Mouse (Mus musculus) embryonic facial prominence, embryonic 13.5 days (tissue): ENCODE results near the gene Ankrd55. TPM values are rescaled to one million over a fixed set of nuclear protein-coding genes. Genes with fewer than 3 reads are reported as not detected.

Experiments used
- ATAC-seq: fragments of 200-750 bp; cut with Nextera tagmentation; 2 replicates; pipeline ENCODE4 v1.8.0; 2017; ENCODE audit warnings: low read depth; ENCODE audit not compliant: insufficient number of reproducible peaks, insufficient read depth, low FRiP score, low TSS enrichment
- H3K27ac ChIP-seq: fragments of 300-500 bp; sonication (generic); 2 replicates; pipeline ENCODE4 v1.5.1; 2015; ENCODE audit warnings: moderate library complexity, mild to moderate bottlenecking, inconsistent platforms
- H3K27me3 ChIP-seq: fragments of 300-500 bp; sonication (generic); 2 replicates; pipeline ENCODE4 v1.6.1; 2015; ENCODE audit warnings: mild to moderate bottlenecking, inconsistent platforms
- H3K36me3 ChIP-seq: fragments of 300-500 bp; sonication (generic); 2 replicates; pipeline ENCODE4 v1.6.1; 2015; ENCODE audit warnings: mild to moderate bottlenecking, inconsistent platforms
- H3K4me1 ChIP-seq: fragments of 300-500 bp; sonication (generic); 2 replicates; pipeline ENCODE4 v1.6.1; 2015; ENCODE audit warnings: inconsistent platforms
- H3K4me2 ChIP-seq: fragments of 300-500 bp; sonication (generic); 2 replicates; pipeline ENCODE4 v1.6.1; 2015; ENCODE audit warnings: moderate library complexity, mild to moderate bottlenecking, inconsistent platforms
- H3K4me3 ChIP-seq: fragments of 300-500 bp; sonication (generic); 2 replicates; pipeline ENCODE4 v1.5.1; 2015; ENCODE audit warnings: mild to moderate bottlenecking, inconsistent platforms
- H3K9ac ChIP-seq: fragments of 300-500 bp; sonication (generic); 2 replicates; pipeline ENCODE4 v1.6.1; 2015; ENCODE audit warnings: mild to moderate bottlenecking, inconsistent platforms
- H3K9me3 ChIP-seq: fragments of 300-500 bp; sonication (generic); 2 replicates; pipeline ENCODE4 v1.6.1; 2016; ENCODE audit warnings: inconsistent platforms
- WGBS: fragments of 180-500 bp; shearing (Covaris S2); methylation state at CpG from one replicate; pipeline ENCODE4 v1.1.7; 2015; ENCODE audit warnings: mixed read lengths; 5-methylcytosine and 5-hydroxymethylcytosine counted together
- polyA plus RNA-seq: library from polyadenylated mRNA; unstranded; fragments of >200 nt; fragmentation: Nextera tagmentation; extraction: Ambion mirVana; gene quantifications from 2 replicates; pipeline ENCODE4 v1.2.1, GENCODE M21; 2015

Ankrd55 gene
- polyA plus RNA-seq, 1 experiment from 2014 or later = 1.1 TPM

GRCm38 (mm10) chr13:112264666-112265065 is 23.6 kb upstream of the Ankrd55 start:
- ATAC-seq = no peak
- Histone ChIP-seq H3K4me2 (no peak overlapping the region), H3K27ac (no peak overlapping the region), H3K9me3 (no peaks in the 10 kb centered on the region), H3K27me3 (no peaks in the 10 kb centered on the region), H3K9ac (no peak overlapping the region), H3K36me3 (no peaks in the 10 kb centered on the region), H3K4me1 (no peaks in the 10 kb centered on the region), H3K4me3 (no peak overlapping the region)
- 16% methylated on average over 4 of the region's 4 CpGs for WGBS

GRCm38 (mm10) chr13:112271901-112272537 is 16.2 kb upstream of the Ankrd55 start:
- Histone ChIP-seq H3K4me3 (no peak overlapping the region), H3K27ac (no peak overlapping the region), H3K36me3 (no peaks in the 10 kb centered on the region), H3K9me3 (no peaks in the 10 kb centered on the region), H3K4me2 (no peak overlapping the region), H3K27me3 (no peaks in the 10 kb centered on the region), H3K4me1 (peaks cover 9% of the 10 kb centered on the region; the same call in 1 of the 2 replicates), H3K9ac (no peak overlapping the region)
- WGBS = 20% methylated on average over 5 of the region's 5 CpGs
- ATAC-seq = no peak

- H3K27me3 ChIP-seq = no peaks in the 10 kb centered on the region
- no peak overlapping the region for H3K4me3 ChIP-seq
- no peak overlapping the region for H3K4me2 ChIP-seq
- H3K9me3 ChIP-seq = no peaks in the 10 kb centered on the region
- ATAC-seq = no peak
- 68% methylated on average over 3 of the region's 3 CpGs for WGBS
- H3K27ac ChIP-seq = no peak overlapping the region
- peaks cover 9% of the 10 kb centered on the region; the same call in 1 of the 2 replicates for H3K4me1 ChIP-seq
- H3K9ac ChIP-seq = no peak overlapping the region
- H3K36me3 ChIP-seq = no peaks in the 10 kb centered on the region
Measured at GRCm38 (mm10) chr13:112274636-112275035, 13.6 kb upstream of the Ankrd55 start.

- H3K4me3 ChIP-seq = no peak overlapping the region
- no peaks in the 10 kb centered on the region for H3K36me3 ChIP-seq
- peaks cover 9% of the 10 kb centered on the region; the same call in 1 of the 2 replicates for H3K4me1 ChIP-seq
- no peaks in the 10 kb centered on the region for H3K9me3 ChIP-seq
- H3K9ac ChIP-seq = no peak overlapping the region
- H3K27ac ChIP-seq = no peak overlapping the region
- H3K27me3 ChIP-seq = no peaks in the 10 kb centered on the region
- H3K4me2 ChIP-seq = no peak overlapping the region
- no peak for ATAC-seq
- 84% methylated on average over 8 of the region's 8 CpGs for WGBS
Measured at GRCm38 (mm10) chr13:112275951-112276350, 12.3 kb upstream of the Ankrd55 start.

- H3K9me3 ChIP-seq = no peaks in the 10 kb centered on the region
- H3K4me3 ChIP-seq = no peak overlapping the region
- no peaks in the 10 kb centered on the region for H3K27me3 ChIP-seq
- H3K4me2 ChIP-seq = no peak overlapping the region
- no peak for ATAC-seq
- H3K27ac ChIP-seq = no peak overlapping the region
- peaks cover 9% of the 10 kb centered on the region; the same call in 1 of the 2 replicates for H3K4me1 ChIP-seq
- WGBS = 69% methylated on average over 5 of the region's 5 CpGs
- no peak overlapping the region for H3K9ac ChIP-seq
- H3K36me3 ChIP-seq = no peaks in the 10 kb centered on the region
Measured at GRCm38 (mm10) chr13:112277544-112277943, 10.7 kb upstream of the Ankrd55 start.

- Histone ChIP-seq H3K9me3 (no peaks in the 10 kb centered on the region), H3K9ac (no peak overlapping the region), H3K27ac (no peak overlapping the region), H3K4me2 (no peak overlapping the region), H3K27me3 (no peaks in the 10 kb centered on the region), H3K36me3 (no peaks in the 10 kb centered on the region), H3K4me3 (no peak overlapping the region), H3K4me1 (peaks cover 9% of the 10 kb centered on the region; the same call in 1 of the 2 replicates)
- no peak for ATAC-seq
- 85% methylated on average over 7 of the region's 7 CpGs for WGBS
Measured at GRCm38 (mm10) chr13:112278251-112278650, 10.0 kb upstream of the Ankrd55 start.

GRCm38 (mm10) chr13:112287135-112287534 is 1.1 kb upstream of the Ankrd55 start:
- no peak overlapping the region for H3K4me2 ChIP-seq
- no peak for ATAC-seq
- no peaks in the 10 kb centered on the region for H3K36me3 ChIP-seq
- no peak overlapping the region for H3K9ac ChIP-seq
- peaks cover 4% of the 10 kb centered on the region; the same call in 1 of the 2 replicates for H3K9me3 ChIP-seq
- H3K27ac ChIP-seq = no peak overlapping the region
- H3K27me3 ChIP-seq = no peaks in the 10 kb centered on the region
- WGBS = 87% methylated on average over 1 of the region's 1 CpGs
- H3K4me1 ChIP-seq = peaks cover 13% of the 10 kb centered on the region
- H3K4me3 ChIP-seq = no peak overlapping the region

- Histone ChIP-seq H3K4me3 (peak overlapping the region; percentile 29; the same call in 1 of the 2 replicates), H3K27me3 (no peaks in the 10 kb centered on the region), H3K27ac (peak overlapping the region; percentile 51), H3K9ac (no peak overlapping the region), H3K4me1 (peaks cover 13% of the 10 kb centered on the region), H3K4me2 (peak overlapping the region; percentile 60), H3K9me3 (peaks cover 4% of the 10 kb centered on the region; the same call in 1 of the 2 replicates), H3K36me3 (no peaks in the 10 kb centered on the region)
- 56% methylated on average over 6 of the region's 6 CpGs for WGBS
- ATAC-seq = no peak
Measured at GRCm38 (mm10) chr13:112287571-112288224, 553 bp upstream of the Ankrd55 start.

- 75% methylated on average over 9 of the region's 9 CpGs for WGBS
- H3K9me3 ChIP-seq = peaks cover 4% of the 10 kb centered on the region; the same call in 1 of the 2 replicates
- H3K4me3 ChIP-seq = no peak overlapping the region
- ATAC-seq = no peak
- peaks cover 13% of the 10 kb centered on the region for H3K4me1 ChIP-seq
- no peak overlapping the region for H3K9ac ChIP-seq
- no peaks in the 10 kb centered on the region for H3K36me3 ChIP-seq
- no peaks in the 10 kb centered on the region for H3K27me3 ChIP-seq
- 0 out of 2 replicates have a peak overlapping the region, but pooled peaks have one; percentile 0 for H3K4me2 ChIP-seq
- H3K27ac ChIP-seq = no peak overlapping the region
Measured at GRCm38 (mm10) chr13:112289338-112289737, 1.1 kb downstream of the Ankrd55 start.

GRCm38 (mm10) chr13:112289981-112290380 is 1.7 kb downstream of the Ankrd55 start:
- no peak for ATAC-seq
- no peak overlapping the region for H3K9ac ChIP-seq
- H3K36me3 ChIP-seq = no peaks in the 10 kb centered on the region
- H3K27me3 ChIP-seq = no peaks in the 10 kb centered on the region
- no peaks in the 10 kb centered on the region for H3K9me3 ChIP-seq
- H3K4me1 ChIP-seq = peaks cover 13% of the 10 kb centered on the region
- H3K27ac ChIP-seq = no peak overlapping the region; the same call in 1 of the 2 replicates
- WGBS = 47% methylated on average over 4 of the region's 4 CpGs
- no peak overlapping the region for H3K4me3 ChIP-seq
- H3K4me2 ChIP-seq = no peak overlapping the region

GRCm38 (mm10) chr13:112292489-112292888 is 4.2 kb downstream of the Ankrd55 start:
- H3K9ac ChIP-seq = no peak overlapping the region
- H3K4me3 ChIP-seq = no peak overlapping the region
- H3K36me3 ChIP-seq = no peaks in the 10 kb centered on the region
- 68% methylated on average over 4 of the region's 4 CpGs for WGBS
- no peaks in the 10 kb centered on the region for H3K9me3 ChIP-seq
- ATAC-seq = no peak
- no peak overlapping the region for H3K4me2 ChIP-seq
- peaks cover 13% of the 10 kb centered on the region for H3K4me1 ChIP-seq
- no peaks in the 10 kb centered on the region for H3K27me3 ChIP-seq
- H3K27ac ChIP-seq = no peak overlapping the region

GRCm38 (mm10) chr13:112293092-112293491 is 4.8 kb downstream of the Ankrd55 start:
- H3K27me3 ChIP-seq = no peaks in the 10 kb centered on the region
- WGBS = 96% methylated on average over 6 of the region's 6 CpGs
- no peak for ATAC-seq
- H3K4me1 ChIP-seq = peaks cover 7% of the 10 kb centered on the region
- H3K9ac ChIP-seq = no peak overlapping the region
- no peaks in the 10 kb centered on the region for H3K36me3 ChIP-seq
- no peak overlapping the region for H3K4me3 ChIP-seq
- H3K9me3 ChIP-seq = no peaks in the 10 kb centered on the region
- H3K4me2 ChIP-seq = no peak overlapping the region
- H3K27ac ChIP-seq = no peak overlapping the region
